Mouse (Mus musculus): ENCODE results near the gene 2410141K09Rik.
"Not testable (repeated sequence)": the region's sequence is repeated elsewhere in the genome, so short reads cannot be mapped to it uniquely, and the experiment has no call there.

2410141K09Rik gene

DNA sequence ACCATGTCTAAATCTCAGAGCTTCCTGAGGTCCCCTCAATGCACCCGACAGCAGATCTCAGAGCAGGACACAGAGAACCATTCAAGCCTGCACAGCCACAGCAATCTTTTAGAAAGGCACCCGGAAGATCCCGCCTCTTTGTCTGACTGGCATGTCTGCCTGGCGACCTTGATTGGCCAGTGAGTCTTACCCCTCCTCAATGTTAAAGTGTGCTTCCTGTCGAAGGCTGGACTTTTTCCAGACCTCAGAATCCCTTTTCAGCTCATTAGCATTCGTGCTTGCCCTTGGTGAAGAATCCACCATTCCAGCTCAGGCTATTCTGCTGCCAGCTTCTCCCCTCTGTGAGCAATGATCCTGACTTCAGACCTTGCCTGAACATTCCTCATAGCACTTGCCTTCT lies at the start of gene 2410141K09Rik:
Gene 2410141K09Rik, minus strand, starts transcription at position 101 of the 400 bp plus-strand sequence.
- DNase-seq (ENCODE audit: low spot score in 2 of 2), result not testable (repeated sequence)

DNA sequence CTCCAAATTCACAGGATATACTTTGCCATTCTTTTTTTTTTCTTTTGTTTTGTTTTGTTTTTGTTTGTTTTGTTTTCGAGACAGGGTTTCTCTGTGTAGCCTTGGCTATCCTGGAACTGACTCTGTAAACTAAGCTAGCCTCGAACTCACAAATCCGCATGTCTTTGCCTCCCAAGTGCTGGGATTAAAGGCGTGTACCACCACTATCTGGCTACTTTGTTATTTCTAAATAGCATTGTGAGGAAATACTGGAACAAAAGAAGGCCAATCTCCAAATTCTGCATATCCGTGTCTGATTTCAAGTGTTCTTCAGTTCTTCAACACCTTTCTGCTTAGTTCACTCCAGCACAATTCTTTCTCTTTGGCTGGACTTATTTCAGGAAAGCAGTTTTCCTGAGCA lies 14.1 kb downstream of the 2410141K09Rik start:
- not testable (repeated sequence) for DNase-seq (ENCODE audit: low spot score in 2 of 2)

DNA sequence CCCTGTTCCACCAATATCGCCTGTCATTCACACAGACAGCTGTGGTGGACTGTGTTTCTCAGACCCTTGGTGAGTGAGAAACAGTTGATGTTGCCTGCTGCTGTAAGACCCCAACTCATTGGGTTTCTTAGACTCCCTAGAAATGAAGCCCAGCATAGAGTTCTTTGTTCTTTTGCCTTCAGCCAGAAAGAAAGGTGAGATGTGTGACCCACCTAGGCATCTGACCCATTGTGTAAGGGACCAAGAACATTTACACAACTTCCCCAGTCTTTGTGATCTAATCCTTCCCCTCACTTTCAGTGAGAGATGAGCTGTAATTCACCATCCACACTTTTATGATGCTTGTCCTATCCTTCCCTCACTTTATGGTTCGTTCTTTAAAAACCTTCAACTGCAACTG lies 26.0 kb downstream of the 2410141K09Rik start:
- DNase-seq (ENCODE audit: low spot score in 2 of 2), result not testable (repeated sequence)
